Mouse (Mus musculus) heart, postnatal 4 days (tissue): ENCODE measurements around the gene Hist2h3b. TPM values are rescaled to one million over a fixed set of nuclear protein-coding genes. Genes with fewer than 3 reads are reported as not detected.

Source experiments
- DNase-seq: peaks from one replicate; pipeline ENCODE4 v3.0.0; 2021
- microRNA-seq, 2 experiments: library from miRNA; unstranded; fragments of <30 nt; microRNA quantifications; one replicate each; pipeline ENCODE4 v1.2.0; 2021 to 2022
- total RNA-seq, 2 experiments: library from RNA; stranded (reverse); gene quantifications; 2 replicates each; pipeline ENCODE4 v1.2.3; 2021

Hist2h3b gene
- total RNA-seq, 2 experiments from 2014 or later: 856 to 901 TPM

DNA sequence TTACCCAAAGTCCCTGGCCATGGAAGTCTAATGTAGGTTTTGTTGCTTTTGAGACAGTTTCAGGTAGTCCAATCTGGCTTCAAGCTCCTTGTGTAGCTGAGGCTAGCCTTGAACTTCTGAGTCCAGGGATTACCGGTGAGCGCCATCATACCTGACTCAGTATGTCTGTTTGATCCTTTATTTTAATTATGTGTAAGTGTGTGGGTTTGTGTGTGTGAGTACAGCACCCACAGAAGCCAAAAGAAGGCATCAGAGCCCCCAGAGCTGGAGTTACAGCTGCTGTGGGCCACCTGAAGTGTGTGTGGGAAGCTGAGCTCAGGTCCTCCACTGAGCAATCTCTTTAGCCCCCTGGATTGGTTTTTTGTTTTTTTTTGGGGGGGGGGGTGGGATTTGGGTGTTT lies 31.1 kb downstream of the Hist2h3b start:
- no peak for DNase-seq

DNA sequence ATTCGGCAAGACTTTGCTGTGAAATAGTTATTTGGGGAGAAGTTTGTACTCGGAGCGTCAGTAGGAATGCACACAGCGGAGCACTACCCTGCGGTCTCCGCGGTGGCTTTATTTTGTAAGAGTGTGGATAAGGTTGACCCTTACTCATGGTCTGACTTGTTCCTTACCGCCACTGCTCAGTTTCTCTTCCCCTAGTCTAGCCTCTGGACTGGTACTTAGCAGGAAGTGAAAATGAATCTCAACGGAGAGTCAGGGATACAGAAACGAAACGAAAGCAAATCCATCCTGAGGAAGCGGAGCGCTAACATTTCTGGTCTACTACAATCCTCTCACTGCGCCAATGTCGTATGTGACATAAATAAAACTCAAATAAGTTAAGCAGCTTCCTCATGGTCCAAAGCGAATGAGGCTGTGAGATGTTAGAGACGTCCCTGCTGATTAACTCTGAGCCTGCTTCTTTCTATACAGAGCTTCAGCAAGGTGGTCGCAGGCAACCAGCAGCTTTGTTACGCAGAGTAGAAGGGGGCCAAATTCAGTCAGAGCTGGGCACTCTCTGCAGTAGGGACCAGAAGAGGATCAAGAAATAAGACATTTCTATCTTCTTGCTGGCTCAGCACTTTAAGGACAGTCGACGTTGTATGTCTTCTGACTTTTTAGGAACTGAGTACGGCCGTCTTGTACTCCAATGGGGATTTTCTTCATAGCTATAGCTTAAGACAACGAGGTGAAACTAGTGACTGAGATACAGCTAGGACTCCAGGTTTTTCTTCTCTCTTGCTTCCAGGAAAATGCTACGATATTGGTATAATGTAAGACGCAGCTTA lies 32.5 kb downstream of the Hist2h3b start:
- no peak for DNase-seq

DNA sequence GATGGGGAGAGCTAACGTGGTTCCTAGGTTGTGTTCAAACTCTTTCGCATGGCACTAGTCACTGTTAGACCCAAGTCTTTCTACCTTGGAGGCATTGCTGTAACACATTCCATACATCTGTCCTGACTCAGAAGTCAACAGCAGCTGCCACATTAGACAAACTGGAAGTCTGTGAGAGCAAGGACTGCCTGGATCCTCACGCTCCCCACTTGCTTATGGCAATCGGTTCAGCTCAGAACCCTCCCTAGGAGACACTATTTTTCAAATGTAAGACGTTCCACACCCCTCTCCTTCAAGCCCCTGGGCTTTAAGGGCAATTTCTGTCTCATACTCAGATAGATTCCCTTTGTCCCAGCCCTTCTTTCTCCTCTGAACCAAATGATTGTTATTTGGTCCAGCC lies 33.6 kb downstream of the Hist2h3b start:
- DNase-seq: no peak

DNA sequence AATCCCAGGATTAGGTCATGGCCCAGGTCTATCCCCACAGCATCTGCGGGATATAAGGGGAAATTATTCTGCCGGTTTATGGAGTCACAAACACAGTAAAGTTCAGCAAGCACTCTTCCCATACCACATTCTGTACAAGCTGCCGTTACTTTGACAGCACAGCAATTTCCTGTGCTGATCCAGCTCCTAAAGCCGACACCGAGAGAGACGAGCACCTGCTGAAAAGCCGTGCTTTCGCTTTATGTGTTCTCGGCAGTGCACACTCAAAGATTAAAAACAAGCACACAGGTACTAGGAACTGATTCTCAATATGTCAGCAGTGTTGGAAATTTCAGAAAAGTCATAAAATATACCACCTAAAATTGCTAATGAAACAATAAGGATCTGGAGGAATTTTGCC lies 38.1 kb downstream of the Hist2h3b start:
- DNase-seq: no peak

DNA sequence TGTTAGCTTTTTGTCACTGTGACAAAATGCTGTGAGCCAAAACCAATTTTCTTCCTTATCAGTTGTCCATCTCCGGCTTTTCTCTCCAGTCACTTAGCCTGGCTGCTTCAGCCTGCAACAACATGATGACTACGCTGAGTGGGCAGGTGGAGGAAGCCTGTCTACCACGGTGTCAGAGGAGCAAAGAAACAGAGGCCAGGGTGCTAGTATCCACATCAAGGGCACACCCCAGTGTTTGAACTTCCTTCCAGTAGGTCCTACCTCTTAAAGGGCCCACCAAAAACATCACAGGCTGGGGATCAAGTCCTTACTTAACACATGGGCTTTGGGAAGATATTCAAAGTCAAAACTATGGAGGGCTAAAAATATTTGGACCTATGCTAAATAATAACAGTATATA lies 41.0 kb downstream of the Hist2h3b start:
- no peak for DNase-seq

DNA sequence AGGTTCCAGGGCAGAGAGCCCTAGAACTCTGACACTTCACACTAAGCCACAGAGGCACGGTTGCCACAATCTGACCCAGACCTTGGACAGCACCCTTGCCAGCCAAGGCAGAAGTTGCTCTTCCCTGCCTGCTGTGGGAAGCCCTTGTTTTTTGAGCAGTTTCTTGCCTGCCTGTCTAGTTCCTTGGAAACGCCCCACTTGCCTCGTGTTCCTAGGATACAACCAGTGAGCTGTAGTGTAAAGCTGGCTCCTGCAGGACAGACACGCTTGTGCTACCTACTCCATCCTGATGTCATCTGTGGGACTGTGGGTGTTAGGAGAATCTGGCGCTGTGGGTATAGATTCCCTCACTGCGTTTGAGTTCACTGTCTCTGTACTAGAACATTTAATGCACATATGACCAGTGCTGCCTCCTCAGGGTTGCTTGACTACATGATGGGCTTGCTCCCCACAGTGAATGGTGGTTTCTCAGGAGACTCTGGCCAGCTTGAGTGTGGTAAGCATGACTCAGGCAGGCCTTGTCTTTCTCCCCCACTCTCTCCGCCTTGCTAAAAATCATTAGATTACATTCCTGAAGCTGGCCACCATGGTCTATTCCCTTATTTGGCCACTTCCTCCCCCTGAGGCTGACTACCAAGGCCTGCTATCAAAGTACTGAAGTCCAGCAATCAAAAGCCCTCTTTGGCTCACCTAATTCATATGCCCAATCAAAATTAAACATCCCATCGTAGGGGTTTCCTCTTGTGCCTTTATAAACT lies 44.1 kb downstream of the Hist2h3b start:
- no peak for DNase-seq

Small RNAs within 50 kb of the gene (microRNA-seq; reads per million reads assigned to microRNA genes)
- 0 to 0.20 reads per million in 2 experiments for gene Gm44492
- gene Gm47311: 0 reads per million in 2 experiments
- gene Gm47313: 0 reads per million in 2 experiments

Other genes with a start within 250 kb of the Hist2h3b start
- 10 to 100 TPM; 33.7 to 34.5 TPM for gene Vps45, start 210.2 kb upstream of the Hist2h3b start, total RNA-seq
- gene Otud7b, start 164.1 kb upstream of the Hist2h3b start, total RNA-seq: 10 to 100 TPM; 45.7 to 47.4 TPM
- gene Mtmr11, start 106.7 kb upstream of the Hist2h3b start, total RNA-seq: 1 to 10 TPM; 4.2 to 4.6 TPM
- 10 to 100 TPM; 34.1 to 36.8 TPM for gene Sf3b4, start 96.3 kb upstream of the Hist2h3b start, total RNA-seq
- gene Sv2a, start 87.5 kb upstream of the Hist2h3b start, total RNA-seq: 10 to 100 TPM; 19.3 to 20.6 TPM
- gene Bola1, start 48.9 kb upstream of the Hist2h3b start, total RNA-seq: 10 to 100 TPM; 18.8 to 20.9 TPM
- 10 to 100 TPM; 25.5 to 29.9 TPM for gene Hist2h2ab, start 48.8 kb upstream of the Hist2h3b start, total RNA-seq
- 100 to 1,000 TPM; 205 to 211 TPM for gene Hist2h2ac, start 47.8 kb upstream of the Hist2h3b start, total RNA-seq
- gene Hist2h2be, start 47.5 kb upstream of the Hist2h3b start, total RNA-seq: 1 to 10 TPM; 5.7 to 5.8 TPM
- 100 to 1,000 TPM; 209 to 211 TPM for gene Hist2h3c2, start 29.5 kb upstream of the Hist2h3b start, total RNA-seq
- gene Hist2h2aa2, start 28.4 kb upstream of the Hist2h3b start, total RNA-seq: 1,000 to 10,000 TPM; 1,222 to 1,254 TPM
- gene Hist2h2aa1, start 23.2 kb upstream of the Hist2h3b start, total RNA-seq: 10 to 100 TPM; 26.8 to 30.1 TPM
- gene Hist2h3c1, start 22.0 kb upstream of the Hist2h3b start, total RNA-seq: under 1 TPM; 0.16 to 0.81 TPM
- gene Hist2h4, start 5.3 kb upstream of the Hist2h3b start, total RNA-seq: 10 to 100 TPM; 81.1 to 87.3 TPM
- 100 to 1,000 TPM; 767 to 799 TPM for gene Hist2h2bb, start 1.1 kb downstream of the Hist2h3b start, total RNA-seq
- under 1 TPM; 0.57 to 0.70 TPM for gene Fcgr1, start 25.3 kb downstream of the Hist2h3b start, total RNA-seq
- under 1 TPM in 1 of 2 experiments, not detected in 1; 0.50 TPM for gene BC107364, start 183.7 kb downstream of the Hist2h3b start, total RNA-seq